Mouse (Mus musculus) G1E (cell line): ENCODE results near the gene Rrp1b. TPM values are rescaled to one million over a fixed set of nuclear protein-coding genes. Genes with fewer than 3 reads are reported as not detected.

Experiments used
- ATAC-seq: 2 replicates; pipeline ENCODE4 v1.8.0; 2016; ENCODE audit warnings: mild to moderate bottlenecking; ENCODE audit not compliant: insufficient number of reproducible peaks, poor library complexity, low FRiP score, severe bottlenecking; ENCODE audit errors: extremely low read depth
- DNase-seq: peaks from one replicate; pipeline ENCODE4 v3.0.0; 2012; ENCODE audit warnings: low spot score
- H3K27me3 ChIP-seq: 2 replicates; pipeline ENCODE4 v1.6.1; 2012; ENCODE audit warnings: mild to moderate bottlenecking, low read length, inconsistent platforms; ENCODE audit not compliant: insufficient read depth
- H3K36me3 ChIP-seq: replicated peaks from 2 replicates; pipeline ENCODE3; 2012; ENCODE audit warnings: mild to moderate bottlenecking, inconsistent platforms
- H3K4me1 ChIP-seq: 2 replicates; pipeline ENCODE4 v1.6.1; 2012; ENCODE audit warnings: low read depth, low read length, inconsistent platforms, mixed read lengths; ENCODE audit not compliant: insufficient read depth
- H3K4me3 ChIP-seq: 2 replicates; pipeline ENCODE4 v1.5.1; 2012; ENCODE audit warnings: low read depth, mild to moderate bottlenecking, inconsistent platforms, low read length, moderate library complexity, mixed read lengths
- H3K9me3 ChIP-seq: replicated peaks from 2 replicates; pipeline ENCODE4 v1.6.1; 2012; ENCODE audit warnings: inconsistent platforms
- CTCF ChIP-seq: IDR thresholded peaks from 2 replicates; pipeline ENCODE4 v1.5.1; 2012; ENCODE audit warnings: low read depth, low read length, inconsistent platforms, mixed read lengths
- GATA1 ChIP-seq: IDR thresholded peaks from 2 replicates; pipeline ENCODE4 v1.6.1; 2012; ENCODE audit warnings: borderline replicate concordance, low read length, inconsistent platforms, mixed read lengths
- GATA2 ChIP-seq: IDR thresholded peaks from 2 replicates; pipeline ENCODE4 v1.6.1; 2012; ENCODE audit warnings: low read depth, low read length, inconsistent platforms, borderline replicate concordance
- POLR2AphosphoS5 ChIP-seq: IDR thresholded peaks from 2 replicates; pipeline ENCODE4 v1.6.1; 2012; ENCODE audit warnings: low read depth, low read length, inconsistent platforms; ENCODE audit not compliant: insufficient replicate concordance
- TAL1 ChIP-seq: conservative IDR thresholded peaks from 2 replicates; pipeline ENCODE4 v1.6.1; 2012; ENCODE audit warnings: low read depth, low read length, inconsistent platforms, mixed read lengths
- polyA plus RNA-seq: library from polyadenylated mRNA; stranded (reverse); fragments of >175 nt; gene quantifications from 2 replicates; pipeline ENCODE4 v1.2.3, GENCODE M21; 2012
- total RNA-seq, 2 experiments: library from RNA; stranded (forward) in 1 of 2; stranded (reverse) in 1 of 2; fragments of 200-1000 nt in 1 of 2; fragments of >200 nt in 1 of 2; fragmentation: Nextera tagmentation in 1 of 2; gene quantifications; 2 replicates each; pipeline ENCODE4 v1.2.3; 2014 to 2017

The Rrp1b gene
- total and polyA plus RNA-seq, 3 experiments: 33.1 to 156 (median 53.6) TPM

GRCm38 (mm10) chr17:32036509-32037438, 874 bp downstream of the Rrp1b start:
- Histone ChIP-seq H3K4me3 (peak overlapping the region; percentile 99), H3K36me3 (peaks cover 38% of the 10 kb centered on the region), H3K27me3 (peaks cover 1% of the 10 kb centered on the region; the same call in 1 of the 2 replicates), H3K9me3 (no peaks in the 10 kb centered on the region), H3K4me1 (peaks cover 49% of the 10 kb centered on the region)
- TF ChIP-seq CTCF (no peak), POLR2AphosphoS5 (no peak), GATA2 (no peak), TAL1 (no peak), GATA1 (no peak)
- ATAC-seq: no peak
- peak; percentile 25 for DNase-seq

DNA sequence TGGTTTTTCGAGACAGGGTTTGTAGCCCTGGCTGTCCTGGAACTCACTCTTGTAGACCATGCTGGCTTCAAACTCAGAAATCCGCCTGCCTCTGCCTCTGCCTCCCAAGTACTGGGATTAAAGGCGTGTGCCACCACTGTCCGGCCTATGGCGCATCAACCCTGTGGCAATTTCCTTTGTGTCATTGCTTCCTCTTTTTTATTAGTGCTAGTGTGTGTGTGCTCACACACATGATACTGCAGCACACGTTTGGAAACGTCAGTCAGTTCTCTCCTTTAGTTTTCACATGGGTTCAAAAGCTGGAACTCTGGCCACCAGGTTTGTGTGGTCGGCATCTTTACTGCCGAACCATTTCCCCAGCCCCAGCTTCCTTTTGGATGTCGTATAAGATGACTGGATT, 4.4 kb downstream of the Rrp1b start:
- peaks cover 73% of the 10 kb centered on the region for H3K36me3 ChIP-seq
- DNase-seq (no peak), ATAC-seq (no peak)
- H3K9me3 ChIP-seq: no peaks in the 10 kb centered on the region
- no peak overlapping the region; the same call in 1 of the 2 replicates for H3K4me3 ChIP-seq
- H3K27me3 ChIP-seq: no peaks in the 10 kb centered on the region
- peaks cover 65% of the 10 kb centered on the region for H3K4me1 ChIP-seq
- TF ChIP-seq GATA2 (no peak), GATA1 (no peak), TAL1 (no peak), POLR2AphosphoS5 (no peak), CTCF (no peak)

- peaks cover 17% of the 10 kb centered on the region for H3K4me1 ChIP-seq
- H3K9me3 ChIP-seq: no peaks in the 10 kb centered on the region
- TF ChIP-seq GATA2 (no peak), CTCF (no peak), TAL1 (no peak), GATA1 (no peak), POLR2AphosphoS5 (no peak)
- H3K4me3 ChIP-seq: no peak overlapping the region
- peaks cover 100% of the 10 kb centered on the region for H3K36me3 ChIP-seq
- H3K27me3 ChIP-seq: no peaks in the 10 kb centered on the region
- DNase-seq (no peak), ATAC-seq (no peak)
Observed at GRCm38 (mm10) chr17:32046541-32046940, 10.6 kb downstream of the Rrp1b start.

GRCm38 (mm10) chr17:32048351-32048750, 12.5 kb downstream of the Rrp1b start:
- H3K27me3 ChIP-seq: no peaks in the 10 kb centered on the region
- ATAC-seq (no peak), DNase-seq (no peak)
- H3K4me1 ChIP-seq: peaks cover 2% of the 10 kb centered on the region; the same call in 1 of the 2 replicates
- no peak overlapping the region for H3K4me3 ChIP-seq
- peaks cover 100% of the 10 kb centered on the region for H3K36me3 ChIP-seq
- TF ChIP-seq POLR2AphosphoS5 (no peak), TAL1 (no peak), CTCF (no peak), GATA1 (no peak), GATA2 (no peak)
- no peaks in the 10 kb centered on the region for H3K9me3 ChIP-seq

DNA sequence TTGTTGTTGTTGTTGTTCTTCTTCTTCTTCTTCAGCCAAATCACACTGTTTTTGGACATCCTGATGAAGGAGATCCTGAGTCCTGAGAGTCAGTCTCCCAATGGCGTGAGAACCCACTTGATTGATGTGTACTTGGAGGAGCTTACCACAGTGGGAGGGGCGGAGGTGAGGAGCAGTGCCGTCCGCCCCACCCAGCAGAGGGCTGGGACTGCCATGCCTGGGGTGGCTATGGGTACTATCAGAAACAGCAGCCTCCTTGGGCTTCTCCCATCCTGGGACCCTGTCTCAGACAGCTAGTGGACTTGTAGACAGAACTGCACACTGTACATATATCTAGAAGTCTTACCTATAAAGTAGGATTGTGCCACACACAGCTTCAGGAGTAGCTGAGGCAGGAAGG, 14.0 kb downstream of the Rrp1b start:
- Histone ChIP-seq H3K4me1 (no peaks in the 10 kb centered on the region), H3K9me3 (no peaks in the 10 kb centered on the region), H3K4me3 (no peak overlapping the region), H3K27me3 (no peaks in the 10 kb centered on the region), H3K36me3 (peaks cover 100% of the 10 kb centered on the region)
- TF ChIP-seq GATA1 (no peak), POLR2AphosphoS5 (no peak), TAL1 (no peak), GATA2 (no peak), CTCF (no peak)
- DNase-seq (no peak), ATAC-seq (no peak)

DNA sequence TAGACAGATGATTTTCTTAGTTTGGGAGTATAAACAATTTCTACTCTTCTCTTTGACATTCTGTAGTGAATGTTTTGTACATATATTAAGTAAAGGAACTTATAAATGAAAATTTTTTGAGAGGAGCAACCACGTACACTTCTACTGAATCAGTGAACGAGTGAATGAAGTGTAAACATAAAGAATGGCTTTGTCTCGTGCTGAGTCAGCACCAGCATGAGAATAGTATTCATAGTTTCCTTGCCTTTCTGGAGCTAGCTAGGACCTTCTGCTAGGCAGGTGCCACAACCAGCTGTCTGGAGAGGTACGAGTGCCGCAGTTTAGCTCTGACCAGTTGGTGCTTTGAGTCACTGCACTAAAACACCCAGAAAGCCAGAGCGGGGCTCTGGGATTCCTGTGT, 14.7 kb downstream of the Rrp1b start:
- H3K27me3 ChIP-seq: no peaks in the 10 kb centered on the region
- DNase-seq (no peak), ATAC-seq (no peak)
- H3K4me1 ChIP-seq: no peaks in the 10 kb centered on the region
- no peak overlapping the region for H3K4me3 ChIP-seq
- peaks cover 100% of the 10 kb centered on the region for H3K36me3 ChIP-seq
- TF ChIP-seq GATA2 (no peak), POLR2AphosphoS5 (no peak), GATA1 (no peak), TAL1 (no peak), CTCF (no peak)
- H3K9me3 ChIP-seq: no peaks in the 10 kb centered on the region
